Mouse (Mus musculus) kidney, adult 2 months (tissue): ENCODE data around the gene Pdss1. TPM values are rescaled to one million over a fixed set of nuclear protein-coding genes. Genes with fewer than 3 reads are reported as not detected.
A peak's percentile ranks its signal among the peaks of the same experiment; 100 is the strongest.
"Not testable (repeated sequence)": the region's sequence is repeated elsewhere in the genome, so short reads cannot be mapped to it uniquely, and the experiment has no call there.

Experiments
- DNase-seq: peaks from one replicate; pipeline ENCODE4 v3.0.0; 2021
- H3K27ac ChIP-seq: fragments of 200-500 bp; 2 replicates; pipeline ENCODE4 v1.5.1; 2012; ENCODE audit warnings: low read depth, low read length, control low read depth, inconsistent platforms; ENCODE audit not compliant: insufficient read depth
- H3K27me3 ChIP-seq: fragments of 200-500 bp; replicated peaks from 2 replicates; pipeline ENCODE4 v1.6.1; 2012; ENCODE audit warnings: mild to moderate bottlenecking, moderate library complexity, low read length, inconsistent platforms; ENCODE audit not compliant: control insufficient read depth, insufficient read depth
- H3K36me3 ChIP-seq: fragments of 200-500 bp; 2 replicates; pipeline ENCODE4 v1.6.1; 2012; ENCODE audit warnings: mild to moderate bottlenecking, moderate library complexity, low read length, inconsistent platforms; ENCODE audit not compliant: control insufficient read depth, insufficient read depth
- H3K4me1 ChIP-seq: fragments of 200-500 bp; 2 replicates; pipeline ENCODE4 v1.6.1; 2011; ENCODE audit warnings: low read length; ENCODE audit not compliant: control insufficient read depth, insufficient read depth
- H3K4me3 ChIP-seq: fragments of 200-500 bp; 2 replicates; pipeline ENCODE4 v1.5.1; 2011; ENCODE audit warnings: mild to moderate bottlenecking, low read depth, low read length, control low read depth; ENCODE audit not compliant: insufficient read depth
- CTCF ChIP-seq: fragments of 200-500 bp; conservative IDR thresholded peaks from 2 replicates; pipeline ENCODE4 v1.5.1; 2011; ENCODE audit warnings: low read depth, mild to moderate bottlenecking, control low read depth, low read length, moderate library complexity, mixed read lengths; ENCODE audit not compliant: insufficient read depth, insufficient read length
- POLR2A ChIP-seq: fragments of 200-500 bp; IDR thresholded peaks from one replicate; pipeline ENCODE4 v1.6.1; 2011; ENCODE audit warnings: low read depth, low read length, control low read depth
- WGBS: fragments of 180-500 bp; shearing (Covaris S2); methylation state at CpG from one replicate; pipeline ENCODE4 v1.1.7; 2018; 5-methylcytosine and 5-hydroxymethylcytosine counted together
- polyA plus RNA-seq: library from polyadenylated mRNA; depleted of rRNA; stranded (reverse); fragments of >200 nt; gene quantifications from 2 replicates; pipeline ENCODE4 v1.2.3, GENCODE M21; 2012

The Pdss1 gene
- polyA plus RNA-seq, 1 experiment = 9.9 TPM

GRCm38 (mm10) chr2:22873159-22873558, 22.2 kb upstream of the Pdss1 start:
- no peaks in the 10 kb centered on the region for H3K27me3 ChIP-seq
- H3K4me1 ChIP-seq = peaks cover 8% of the 10 kb centered on the region; the same call in 1 of the 2 replicates
- no peaks in the 10 kb centered on the region for H3K36me3 ChIP-seq
- no peak overlapping the region for H3K4me3 ChIP-seq
- TF ChIP-seq CTCF = no peak
- TF ChIP-seq POLR2A = no peak
- H3K27ac ChIP-seq = peak overlapping the region; percentile 92
- peak; percentile 79 for DNase-seq
- WGBS = 69% methylated on average over 1 of the region's 1 CpGs

GRCm38 (mm10) chr2:22874628-22875027, 20.7 kb upstream of the Pdss1 start:
- WGBS = 38% methylated on average over 10 of the region's 10 CpGs
- H3K36me3 ChIP-seq = no peaks in the 10 kb centered on the region
- peak overlapping the region; percentile 49 for H3K27ac ChIP-seq
- no peak overlapping the region for H3K4me3 ChIP-seq
- H3K27me3 ChIP-seq = no peaks in the 10 kb centered on the region
- no peak for TF ChIP-seq CTCF
- no peak for TF ChIP-seq POLR2A
- peak; percentile 91 for DNase-seq
- H3K4me1 ChIP-seq = peaks cover 11% of the 10 kb centered on the region; the same call in 1 of the 2 replicates

GRCm38 (mm10) chr2:22876614-22877013, 18.7 kb upstream of the Pdss1 start:
- Histone ChIP-seq H3K27ac (peak overlapping the region; percentile 31), H3K27me3 (no peaks in the 10 kb centered on the region), H3K4me3 (no peak overlapping the region), H3K4me1 (peaks cover 17% of the 10 kb centered on the region; the same call in 1 of the 2 replicates), H3K36me3 (no peaks in the 10 kb centered on the region)
- TF ChIP-seq POLR2A (no peak), CTCF (no peak)
- WGBS = 79% methylated on average over 3 of the region's 3 CpGs
- no peak for DNase-seq

- H3K27ac ChIP-seq = no peak overlapping the region
- no peak for TF ChIP-seq POLR2A
- no peak for TF ChIP-seq CTCF
Measured at GRCm38 (mm10) chr2:22878781-22879180, 16.5 kb upstream of the Pdss1 start.

GRCm38 (mm10) chr2:22880726-22881125, 14.6 kb upstream of the Pdss1 start:
- not testable (repeated sequence) for H3K27me3 ChIP-seq, H3K4me1 ChIP-seq, H3K4me3 ChIP-seq, H3K36me3 ChIP-seq
- 66% methylated on average over 3 of the region's 3 CpGs for WGBS
- peak overlapping the region; percentile 74 for H3K27ac ChIP-seq
- DNase-seq = peak; percentile 90

More at GRCm38 (mm10) chr2:22878781-22879180, 16.5 kb upstream of the Pdss1 start:
- peak; percentile 77 for DNase-seq
- Histone ChIP-seq H3K27me3 (no peaks in the 10 kb centered on the region), H3K4me3 (no peak overlapping the region), H3K4me1 (peaks cover 15% of the 10 kb centered on the region; the same call in 1 of the 2 replicates), H3K36me3 (no peaks in the 10 kb centered on the region)
- 6% methylated on average over 1 of the region's 1 CpGs for WGBS

GRCm38 (mm10) chr2:22894932-22895281, 415 bp upstream of the Pdss1 start:
- peak overlapping the region; percentile 77 for H3K4me3 ChIP-seq
- no peaks in the 10 kb centered on the region for H3K36me3 ChIP-seq
- WGBS = 21% methylated on average over 9 of the region's 9 CpGs
- no peak for DNase-seq
- TF ChIP-seq CTCF (no peak), POLR2A (no peak)
- no peaks in the 10 kb centered on the region for H3K4me1 ChIP-seq
- peak overlapping the region; percentile 62 for H3K27ac ChIP-seq
- no peaks in the 10 kb centered on the region for H3K27me3 ChIP-seq

- DNase-seq = no peak
- TF ChIP-seq POLR2A (no peak), CTCF (no peak)
- H3K27ac ChIP-seq = no peak overlapping the region
- H3K27me3 ChIP-seq = no peaks in the 10 kb centered on the region
- no peaks in the 10 kb centered on the region for H3K4me1 ChIP-seq
- 96% methylated on average over 3 of the region's 3 CpGs for WGBS
- no peak overlapping the region for H3K4me3 ChIP-seq
- peaks cover 4% of the 10 kb centered on the region for H3K36me3 ChIP-seq
Measured at GRCm38 (mm10) chr2:22903947-22904346, 8.6 kb downstream of the Pdss1 start.

- peaks cover 5% of the 10 kb centered on the region for H3K36me3 ChIP-seq
- H3K4me1 ChIP-seq = peaks cover 3% of the 10 kb centered on the region; the same call in 1 of the 2 replicates
- H3K4me3 ChIP-seq = no peak overlapping the region
- no peak for TF ChIP-seq POLR2A
- no peak for TF ChIP-seq CTCF
- peak overlapping the region; percentile 89 for H3K27ac ChIP-seq
- peak; percentile 85 for DNase-seq
- no peaks in the 10 kb centered on the region for H3K27me3 ChIP-seq
- 59% methylated on average over 3 of the region's 3 CpGs for WGBS
Measured at GRCm38 (mm10) chr2:22914421-22914820, 19.1 kb downstream of the Pdss1 start.
